8 mouse cellular contexts compared by ENCODE assay signal in genomic region chr16:24487782-24488241, GRCm38 (mm10).
A peak's percentile ranks its signal among the peaks of the same experiment; 100 is the strongest.
DNase-seq lines count a peak whose midpoint lies in the region; TF ChIP-seq lines count a peak whose summit lies in the region.

No protein-coding gene starts in this region.

- intact Hi-C loops in left cerebral cortex, adult 2 months (cut with DNase I): loop anchor here (5.0 kb wide), 1 partner anchor 161 kb away; no protein-coding TSS in a partner anchor
- intact Hi-C loops in left cerebral cortex, postnatal 36 days (cut with DNase I): loop anchor here (10.0 kb wide), 1 partner anchor 567 kb away; no protein-coding TSS in a partner anchor

- peak; percentile 18 for DNase-seq in left cerebral cortex, adult 11 months (ENCODE audit: low spot score)
- no peak for DNase-seq in left cerebral cortex, adult 2 months (ENCODE audit: extremely low spot score in 1 of 2, low spot score in 2 of 2)
- DNase-seq in adrenal gland, postnatal 25 days: peak; percentile 60
- peak; percentile 60 for DNase-seq in gastrocnemius, postnatal 10 days
- DNase-seq in kidney, adult 9 months: peak; percentile 73
- peak; percentile 82 for DNase-seq in lung, postnatal 14 days
- no peak for DNase-seq in c-Kit-positive CD71-positive TER-119-positive erythroid progenitor cells, embryonic 14.5 days (ENCODE audit: low spot score)
- no peak for DNase-seq in left cerebral cortex, postnatal 36 days (ENCODE audit: low spot score in 2 of 2)

- no peak overlapping the region for H3K4me3 ChIP-seq in left cerebral cortex, adult 2 months

- H3K27ac ChIP-seq in left cerebral cortex, adult 2 months: no peak overlapping the region

- TF ChIP-seq CTCF in left cerebral cortex, adult 2 months (IDR thresholded peaks at IDR 0.05): no peak

Comparison
In these comparisons a context has a peak if more than half of its experiments do, and no peak if none do; other contexts are left out.
1. DNase-seq: peak in left cerebral cortex, adult 11 months (single experiment), adrenal gland, postnatal 25 days (single experiment), gastrocnemius, postnatal 10 days (single experiment), kidney, adult 9 months (single experiment) and lung, postnatal 14 days (single experiment); none in left cerebral cortex, adult 2 months (0 of 2), c-Kit-positive CD71-positive TER-119-positive erythroid progenitor cells, embryonic 14.5 days (single experiment) and left cerebral cortex, postnatal 36 days (0 of 2).